Mouse (Mus musculus): ENCODE measurements around the gene Rtf1.

DNA sequence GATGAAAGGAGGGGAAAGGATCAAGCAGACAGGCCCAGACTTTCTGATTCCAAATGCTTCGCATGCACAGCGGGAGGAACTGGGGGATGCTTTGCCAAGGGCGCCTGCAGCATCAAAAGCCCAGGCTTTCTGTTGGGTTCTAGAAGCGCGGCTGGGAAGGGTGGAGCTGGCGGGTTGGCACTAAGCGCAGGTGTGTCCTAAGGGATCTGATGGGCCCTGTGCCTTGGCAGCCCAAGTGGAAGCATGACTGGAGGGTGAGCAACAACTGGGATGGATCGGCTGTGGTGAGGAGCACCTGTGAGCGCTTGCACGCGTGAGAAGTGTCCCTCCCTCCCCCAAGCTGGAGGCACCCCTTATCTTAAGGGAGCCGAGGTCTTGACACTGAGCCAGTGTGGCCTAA, 62.3 kb downstream of the Rtf1 start:
- no peak for TF ChIP-seq POLR2A (IDR thresholded peaks at IDR 0.05; ENCODE audit: borderline replicate concordance, low read depth, low read length)
- TF ChIP-seq CTCF (IDR thresholded peaks at IDR 0.05; ENCODE audit: low read depth, low read length) = no peak

Measured in bone marrow macrophage, adult 2 months (primary cell).